Mouse (Mus musculus): Measurements from ENCODE around the gene Plin1.

DNA sequence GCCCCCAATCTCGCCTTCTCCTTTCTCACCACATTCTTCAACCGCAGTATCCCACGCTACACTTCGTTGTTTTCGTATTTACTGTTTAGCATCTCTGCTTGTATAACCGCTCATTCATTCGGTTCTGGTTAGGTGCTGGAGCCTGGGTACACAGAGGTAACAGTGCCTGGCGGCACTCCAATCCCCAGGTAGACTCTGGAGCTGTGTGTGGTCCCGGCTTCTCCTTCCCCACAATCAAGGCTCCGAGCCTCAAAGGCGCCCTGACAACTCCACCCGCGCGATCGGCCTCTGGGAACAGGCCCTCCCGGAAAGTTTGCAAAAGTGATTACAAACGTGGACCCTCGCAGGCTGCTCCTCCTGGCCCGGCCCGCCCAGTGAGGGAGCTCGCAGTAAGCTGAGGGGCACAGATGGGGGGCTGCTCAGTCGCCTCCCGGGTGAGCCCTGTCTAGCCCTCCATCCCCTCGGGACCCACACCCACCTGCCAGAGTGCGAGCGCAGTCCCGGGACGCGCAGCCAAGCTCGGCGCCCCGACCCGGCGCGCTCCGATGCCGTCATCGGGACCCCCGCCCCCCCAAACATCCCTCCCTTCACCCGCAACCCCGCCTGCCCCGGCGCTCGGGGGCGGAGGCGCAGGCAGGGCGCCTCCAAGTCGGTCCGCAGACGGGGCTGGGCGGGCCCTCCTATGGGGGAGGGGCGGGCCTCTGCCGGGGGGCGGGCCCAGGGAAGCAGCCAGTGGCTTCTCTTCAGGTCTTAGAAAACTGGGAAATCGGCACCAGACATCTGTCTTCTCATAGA is 17.3 kb downstream of the Plin1 start, which contains the start of gene Kif7:
- no peak for TF ChIP-seq CTCF (IDR thresholded peaks at IDR 0.05; ENCODE audit: insufficient read depth, low read length)
- TF ChIP-seq POLR2A (IDR thresholded peaks at IDR 0.05; ENCODE audit: borderline replicate concordance, extremely low read depth, low read depth, low read length) = 0 out of 2 replicates have a peak, but pooled peaks have one; percentile 18
